In genomic region chr8:25437178-25437577, GRCm38 (mm10) we compare ENCODE assay signal across 20 mouse cellular contexts.
A peak's percentile ranks its signal among the peaks of the same experiment; 100 is the strongest.
DNase-seq lines count a peak whose midpoint lies in the region; TF ChIP-seq lines count a peak whose summit lies in the region.
"Had no signal": no experiment of that assay in that cellular context is flagged by ENCODE, and none has a peak within 500 bp of the region (broad histone marks: within the 10 kb centered on the region; RNA-seq: fewer than 3 reads in every experiment).

No protein-coding gene starts in this region.

- 0 out of 2 replicates have a peak overlapping the region, but pooled peaks have one; percentile 27 for H3K27ac ChIP-seq in olfactory bulb, adult 2 months (ENCODE audit: insufficient read depth, low read depth, low read length)
- H3K27ac ChIP-seq: embryonic facial prominence, embryonic 10.5 days; embryonic facial prominence, embryonic 12.5 days; forebrain, embryonic 13.5 days; forebrain, embryonic 15.5 days had no signal

- intact Hi-C loops in left cerebral cortex, postnatal 36 days (cut with DNase I): no loop called here

- peak; percentile 13 for DNase-seq in retina, embryonic 14.5 days (ENCODE audit: low spot score)
- DNase-seq in retina, postnatal 1 day: no peak
- peak; percentile 77 for DNase-seq in ES-CJ7 (ENCODE audit: low read depth, low spot score)
- no peak for DNase-seq in lung, postnatal 10 days
- DNase-seq in left cerebral cortex, postnatal 36 days (ENCODE audit: low spot score in 2 of 2): no peak
- DNase-seq: adrenal gland, adult 8-10 months; adrenal gland, postnatal 14 days; adrenal gland, postnatal 36 days; B cell, adult 2 months; cerebellum, adult 11-12 months; cerebellum, adult 2 months; cerebellum, adult 9-10 months; cerebellum, postnatal 10 days; cerebellum, postnatal 25 days; forebrain, postnatal 0 days had no signal

- no peak for TF ChIP-seq POLR2A in olfactory bulb, adult 2 months (IDR thresholded peaks at IDR 0.05; ENCODE audit: insufficient read depth, low read depth, low read length)

- no peak for TF ChIP-seq CTCF in olfactory bulb, adult 2 months (IDR thresholded peaks at IDR 0.05; ENCODE audit: insufficient read depth, low read depth, low read length)

- H3K4me1 ChIP-seq in olfactory bulb, adult 2 months (ENCODE audit: control insufficient read depth, insufficient read depth, low read length): peaks cover 26% of the 10 kb centered on the region
- H3K4me1 ChIP-seq: forebrain, embryonic 13.5 days had no signal

- WGBS in olfactory bulb, adult 2 months: 49% methylated on average over 4 of the region's 4 CpGs

- no peak overlapping the region for H3K4me3 ChIP-seq in olfactory bulb, adult 2 months (ENCODE audit: insufficient read depth, low read depth, low read length)
- H3K4me3 ChIP-seq: embryonic facial prominence, embryonic 10.5 days; embryonic facial prominence, embryonic 12.5 days; forebrain, embryonic 13.5 days; forebrain, embryonic 15.5 days had no signal

Comparison
In these comparisons a context has a peak if more than half of its experiments do, and no peak if none do; other contexts are left out.
1. DNase-seq: peak in retina, embryonic 14.5 days (single experiment) and ES-CJ7 (single experiment); none in retina, postnatal 1 day (single experiment), lung, postnatal 10 days (single experiment) and left cerebral cortex, postnatal 36 days (0 of 2).